Mouse (Mus musculus) left cerebral cortex, postnatal 14 days (tissue): ENCODE results near the gene Cyp2w1. TPM values are rescaled to one million over a fixed set of nuclear protein-coding genes. Genes with fewer than 3 reads are reported as not detected.

ENCODE experiments used
- DNase-seq, 2 experiments: peaks; one replicate each; pipeline ENCODE4 v3.0.0; 2021 to 2022; ENCODE audit warnings: low spot score in 2 of 2, mixed read lengths in 1 of 2
- intact Hi-C: fragments of 180-260 bp; cut with DNase I; formaldehyde crosslinking; loops from one replicate; pipeline ENCODE4 v1.15.1; 2025
- total RNA-seq, 2 experiments: library from RNA; stranded (reverse); gene quantifications; 2 replicates each; pipeline ENCODE4 v1.2.3; 2021

Gene Cyp2w1
- total RNA-seq, 2 experiments from 2014 or later = not detected

GRCm38 (mm10) chr5:139358653-139359052 lies 6.2 kb downstream of the Cyp2w1 start:
- intact Hi-C loops = no loop called here

DNA sequence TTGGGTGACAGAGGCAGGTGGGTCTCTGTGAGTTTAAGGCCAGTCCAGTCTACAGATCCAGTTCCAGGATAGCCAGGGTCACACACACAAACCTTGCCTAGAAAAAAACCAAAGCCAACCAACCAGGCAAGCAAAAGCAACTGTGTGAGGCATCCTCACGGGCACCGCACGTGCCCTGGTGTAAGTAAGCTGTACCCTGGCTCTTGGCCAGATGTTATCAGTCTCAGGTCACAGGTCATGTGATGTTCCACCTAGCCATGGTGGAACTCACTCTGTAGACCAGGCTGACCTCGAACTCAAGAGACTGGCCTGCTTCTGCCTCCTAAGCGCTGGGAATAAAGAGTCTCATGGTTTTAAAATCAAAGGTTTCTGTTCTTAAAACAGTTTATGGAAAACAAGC lies 6.8 kb downstream of the Cyp2w1 start:
- intact Hi-C loops = no loop called here
- DNase-seq = no peak

More at GRCm38 (mm10) chr5:139358653-139359052, 6.2 kb downstream of the Cyp2w1 start:
- DNase-seq = peak in 1 of 2 experiments; percentile 41

DNA sequence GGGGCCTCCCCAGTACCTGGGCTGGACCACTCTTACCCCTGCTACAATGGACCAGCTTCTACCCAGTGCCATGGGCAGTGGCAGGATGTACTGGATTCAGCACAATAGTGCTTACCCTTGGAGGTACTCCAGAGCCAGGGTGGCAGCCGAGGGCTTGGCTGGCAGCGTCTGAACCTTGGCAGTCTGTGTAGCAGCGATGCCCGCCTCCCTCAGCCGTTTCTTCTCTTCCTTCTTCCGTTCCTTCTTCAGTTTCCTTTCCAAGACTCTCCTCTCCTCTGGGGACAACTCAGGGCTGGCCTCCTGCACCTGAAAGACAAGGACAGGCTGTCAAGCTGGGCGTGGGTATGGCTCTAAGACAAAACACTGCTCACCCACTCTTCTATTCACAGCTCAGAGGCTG lies 11.4 kb downstream of the Cyp2w1 start:
- peak in 1 of 2 experiments; percentile 44 for DNase-seq
- intact Hi-C loops = loop anchor here (1.0 to 2.0 kb wide), 2 partner anchors 35 to 104 kb away; no protein-coding TSS in a partner anchor

- intact Hi-C loops = loop anchor here (1.0 to 2.0 kb wide), 2 partner anchors 34 to 104 kb away; no protein-coding TSS in a partner anchor
These were observed 12.0 kb downstream of the Cyp2w1 start for GRCm38 (mm10) chr5:139364260-139364910.

DNA sequence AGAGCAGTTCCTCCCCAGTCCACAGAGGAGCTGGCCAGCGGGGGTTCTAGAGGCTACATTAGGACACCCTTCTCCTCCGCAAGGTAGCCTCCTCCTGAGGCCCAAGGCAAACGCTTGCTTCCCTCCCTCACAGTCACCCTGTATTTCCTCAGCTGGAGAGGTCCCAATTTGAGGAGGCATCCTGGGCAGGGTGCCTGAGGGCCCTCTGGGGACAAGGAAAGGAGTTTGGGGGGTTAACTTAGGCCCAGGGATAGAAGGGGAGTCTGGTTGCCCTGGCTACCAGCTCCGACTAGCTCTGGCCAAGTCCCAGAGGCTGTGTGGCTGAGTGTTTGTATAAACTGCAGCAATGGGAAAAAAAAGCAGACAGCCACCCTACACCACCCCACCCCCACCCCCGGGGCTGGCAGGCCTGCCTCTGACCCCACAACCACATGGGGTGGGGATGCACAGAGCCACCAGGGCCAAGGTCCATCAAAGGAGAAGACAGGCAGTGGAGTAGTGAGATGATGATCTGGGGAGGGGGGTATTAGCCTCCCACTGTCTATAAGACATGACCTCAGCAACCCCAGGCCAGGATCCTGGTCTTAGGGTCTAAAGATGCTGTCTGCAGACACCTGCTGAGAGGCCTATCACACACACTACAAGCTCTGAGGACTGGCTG lies 12.6 kb downstream of the Cyp2w1 start:
- peak in 1 of 2 experiments; percentile 70 for DNase-seq
- intact Hi-C loops = loop anchor here (1.0 to 2.0 kb wide), 2 partner anchors 34 to 103 kb away; no protein-coding TSS in a partner anchor

More at GRCm38 (mm10) chr5:139364260-139364910, 12.0 kb downstream of the Cyp2w1 start:
- peak; percentile 94 to 96 for DNase-seq

- no peak for DNase-seq
- intact Hi-C loops = loop anchor here (2.0 kb wide), 1 partner anchor 33 kb away; no protein-coding TSS in a partner anchor
These were observed 13.4 kb downstream of the Cyp2w1 start for GRCm38 (mm10) chr5:139365827-139366226.

DNA sequence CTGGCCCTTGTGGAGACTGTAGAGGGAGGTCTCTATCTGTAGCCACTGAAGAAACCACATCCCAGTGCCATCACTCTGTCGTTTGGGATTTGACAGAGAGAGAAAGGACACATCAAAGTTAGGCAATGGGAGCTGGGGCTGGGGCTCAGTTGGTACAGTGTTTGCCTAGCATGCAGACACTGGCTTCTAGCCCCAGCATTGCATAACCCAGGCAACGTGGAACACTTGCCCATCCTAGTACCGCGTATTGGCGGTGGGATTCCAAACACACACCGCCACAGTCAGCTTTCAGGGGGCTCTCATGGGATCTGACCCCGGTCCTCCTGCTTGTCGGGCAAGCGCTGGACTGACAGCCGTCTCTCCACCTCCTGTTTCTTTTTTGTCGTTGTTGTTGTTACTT lies 14.1 kb downstream of the Cyp2w1 start:
- intact Hi-C loops = no loop called here
- no peak for DNase-seq

- intact Hi-C loops = no loop called here
- no peak for DNase-seq
These were observed 15.6 kb downstream of the Cyp2w1 start for GRCm38 (mm10) chr5:139367884-139368458.

DNA sequence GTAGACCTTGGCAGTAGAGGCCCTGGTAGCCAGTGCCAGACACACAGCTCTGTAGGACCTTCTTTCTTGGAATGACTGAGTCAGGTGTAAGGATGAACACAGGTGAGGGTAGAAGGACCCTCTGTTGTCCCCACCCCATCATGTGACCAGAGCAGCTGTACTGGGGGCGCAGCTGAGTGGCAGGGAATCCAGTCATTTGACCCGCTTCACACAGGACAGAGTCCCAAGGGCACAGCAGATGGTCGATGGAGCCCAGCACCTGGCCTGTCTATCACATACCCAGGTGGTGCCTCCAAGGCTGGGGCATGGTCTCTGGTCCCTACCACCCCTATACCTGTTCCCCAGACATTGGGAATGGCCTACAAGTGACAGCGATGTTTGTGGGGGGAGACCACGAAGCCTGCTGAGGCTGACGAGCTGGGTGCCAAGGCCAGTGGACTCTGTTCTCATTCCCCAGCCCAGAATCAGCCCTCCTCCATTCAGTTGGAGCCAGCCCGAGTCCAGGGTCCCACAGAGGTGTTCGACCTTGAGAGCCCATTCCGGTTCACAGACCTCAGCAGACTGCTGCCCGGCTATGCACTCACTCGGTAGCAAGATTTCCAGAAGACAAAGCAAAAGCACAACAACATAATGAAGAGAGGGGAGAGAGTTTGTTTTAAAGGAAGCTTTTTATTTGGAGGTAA lies 16.4 kb downstream of the Cyp2w1 start:
- DNase-seq = no peak
- intact Hi-C loops = no loop called here

DNA sequence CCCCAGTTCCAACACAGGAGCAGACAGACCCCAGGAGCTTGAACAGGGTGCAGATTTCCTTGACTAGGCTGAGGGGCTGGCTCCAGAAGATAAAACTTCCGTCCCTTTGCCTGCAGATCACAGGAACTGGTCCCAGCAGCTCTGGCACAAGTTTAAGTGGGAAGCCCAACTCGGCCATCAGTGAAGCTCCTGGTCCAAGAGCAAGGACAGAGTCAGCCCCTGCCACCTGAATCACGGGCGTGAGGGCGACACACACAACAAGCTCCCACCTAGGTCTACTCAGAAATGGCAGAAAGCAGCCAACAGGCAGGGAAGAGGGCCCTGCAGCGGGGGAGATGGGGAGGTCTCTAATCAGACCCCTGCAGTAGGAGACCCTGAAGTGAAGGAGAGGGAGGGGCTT lies 17.9 kb downstream of the Cyp2w1 start:
- DNase-seq = no peak
- intact Hi-C loops = no loop called here

DNA sequence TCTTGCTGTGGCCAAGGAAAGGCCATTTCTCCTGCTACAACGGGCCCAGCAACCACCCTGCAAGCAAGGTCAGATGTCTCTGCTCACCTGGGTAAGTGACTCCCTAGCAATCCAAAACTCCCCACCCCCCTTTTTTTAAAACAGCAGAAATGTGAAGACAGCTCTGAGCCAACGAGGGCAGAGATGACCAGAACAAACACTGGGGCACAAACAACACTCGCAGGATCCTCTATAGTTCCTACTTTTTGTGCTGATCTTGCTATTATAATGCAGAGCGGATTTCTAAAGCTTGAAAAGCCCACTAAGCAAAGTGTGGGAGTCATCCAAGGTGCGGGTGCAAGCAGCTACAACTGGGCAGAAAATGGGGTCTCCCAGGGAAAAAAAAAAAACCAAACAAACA lies 18.7 kb downstream of the Cyp2w1 start:
- no peak for DNase-seq
- intact Hi-C loops = no loop called here

- DNase-seq = peak; percentile 88 to 94
- intact Hi-C loops = no loop called here
These were observed 19.4 kb downstream of the Cyp2w1 start for GRCm38 (mm10) chr5:139371631-139372401.

GRCm38 (mm10) chr5:139373126-139373525 lies 20.7 kb downstream of the Cyp2w1 start:
- DNase-seq = no peak
- intact Hi-C loops = no loop called here

DNA sequence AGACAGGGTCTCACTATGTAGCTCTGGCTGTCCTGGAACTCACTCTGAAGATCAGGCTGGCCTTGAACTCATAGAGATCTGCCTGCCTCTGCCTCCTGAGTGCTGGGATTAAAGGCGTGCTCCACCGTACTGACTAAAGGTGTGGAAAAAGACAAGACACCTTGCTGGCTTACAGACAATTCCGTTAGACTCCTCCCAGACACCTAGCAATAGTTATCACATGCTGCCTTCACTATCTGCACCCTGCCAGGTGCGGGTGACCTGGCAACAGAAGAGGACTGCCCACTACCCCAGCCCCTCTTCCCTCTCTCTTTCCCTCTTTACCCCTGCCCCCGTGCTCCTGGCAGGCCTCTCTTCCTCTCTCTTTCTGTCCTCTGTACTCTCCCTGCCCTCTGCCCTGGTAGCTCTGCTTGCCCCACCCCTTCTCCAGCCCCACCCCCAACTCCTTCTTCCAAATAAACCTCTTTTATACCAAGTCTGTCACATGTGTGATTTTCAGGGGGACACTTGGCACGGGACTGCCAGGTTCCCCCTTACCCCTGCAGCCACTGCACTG lies 21.6 kb downstream of the Cyp2w1 start:
- DNase-seq = no peak
- intact Hi-C loops = no loop called here

DNA sequence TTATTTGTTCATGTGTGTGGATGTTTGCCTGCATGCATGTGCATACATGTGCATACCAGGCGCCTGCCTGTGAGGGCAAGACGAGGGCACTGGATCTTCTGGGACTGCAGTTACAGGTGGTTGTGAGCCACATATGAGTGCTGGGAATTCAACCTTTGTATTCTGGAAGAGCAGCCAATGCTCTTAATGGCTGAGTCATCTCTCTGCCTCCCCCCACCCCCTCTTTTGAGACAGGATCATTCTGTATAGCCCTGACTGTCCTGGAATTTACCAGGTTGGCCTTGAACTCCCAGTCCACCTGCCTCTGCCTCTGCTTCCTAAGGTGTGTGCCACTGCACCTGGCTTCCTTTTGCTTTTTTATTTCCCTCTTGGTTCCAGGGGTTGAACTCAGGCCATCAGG lies 22.4 kb downstream of the Cyp2w1 start:
- DNase-seq = no peak
- intact Hi-C loops = no loop called here

- peak; percentile 56 to 62 for DNase-seq
- intact Hi-C loops = no loop called here
These were observed 25.3 kb downstream of the Cyp2w1 start, which contains the start of gene Gpr146 for GRCm38 (mm10) chr5:139377468-139378270. Gpr146 (plus strand) TSS chr5:139377697.

GRCm38 (mm10) chr5:139378271-139378556 lies 25.8 kb downstream of the Cyp2w1 start:
- intact Hi-C loops = no loop called here
- no peak for DNase-seq

GRCm38 (mm10) chr5:139378986-139379629 lies 26.7 kb downstream of the Cyp2w1 start:
- DNase-seq = peak in 1 of 2 experiments; percentile 53
- intact Hi-C loops = no loop called here
